Mouse (Mus musculus) stomach, postnatal 0 days (tissue): ENCODE data around the gene Vps13d.

Experiments used
- CTCF ChIP-seq: IDR thresholded peaks from 2 replicates; pipeline ENCODE4 v1.5.1; 2016; ENCODE audit warnings: antibody characterized with exemption, low read depth, mild to moderate bottlenecking, moderate library complexity
- EP300 ChIP-seq: optimal IDR thresholded peaks from 2 replicates; pipeline ENCODE3; 2016; ENCODE audit warnings: antibody characterized with exemption

GRCm38 (mm10) chr4:145236027-145236426 lies 41.2 kb upstream of the Vps13d start:
- TF ChIP-seq CTCF (no peak), EP300 (no peak)
